Mouse (Mus musculus) hindbrain, embryonic 14.5 days (tissue): Measurements from ENCODE around the gene Diras2. TPM values are rescaled to one million over a fixed set of nuclear protein-coding genes. Genes with fewer than 3 reads are reported as not detected.

Source experiments
- ATAC-seq: fragments of 200-750 bp; cut with Nextera tagmentation; 2 replicates; pipeline ENCODE4 v1.8.0; 2017; ENCODE audit warnings: moderate number of reproducible peaks, mild to moderate bottlenecking, moderate TSS enrichment, moderate library complexity; ENCODE audit not compliant: low FRiP score
- DNase-seq: peaks from one replicate; pipeline ENCODE4 v3.0.0-alpha.2; 2015; ENCODE audit warnings: low spot score
- H3K27ac ChIP-seq: fragments of 300-500 bp; sonication (generic); 2 replicates; pipeline ENCODE4 v1.5.1; 2014; ENCODE audit warnings: mild to moderate bottlenecking, moderate library complexity
- H3K27me3 ChIP-seq: fragments of 300-500 bp; sonication (generic); 2 replicates; pipeline ENCODE4 v1.6.1; 2014; ENCODE audit warnings: mild to moderate bottlenecking, low read length, mixed read lengths; ENCODE audit not compliant: control insufficient read depth, insufficient read depth
- H3K36me3 ChIP-seq: fragments of 300-500 bp; sonication (generic); replicated peaks from 2 replicates; pipeline ENCODE4 v1.6.1; 2014; ENCODE audit not compliant: control insufficient read depth, insufficient read depth
- H3K4me1 ChIP-seq: fragments of 300-500 bp; sonication (generic); replicated peaks from 2 replicates; pipeline ENCODE4 v1.6.1; 2014; ENCODE audit warnings: antibody characterized with exemption, low read length, mixed read lengths; ENCODE audit not compliant: control insufficient read depth, insufficient read depth
- H3K4me2 ChIP-seq: fragments of 300-500 bp; sonication (generic); replicated peaks from 2 replicates; pipeline ENCODE4 v1.6.1; 2014; ENCODE audit warnings: mild to moderate bottlenecking, moderate library complexity
- H3K4me3 ChIP-seq: fragments of 300-500 bp; sonication (generic); replicated peaks from 2 replicates; pipeline ENCODE4 v1.5.1; 2014; ENCODE audit warnings: mild to moderate bottlenecking, low read length
- H3K9ac ChIP-seq: fragments of 300-500 bp; sonication (generic); 2 replicates; pipeline ENCODE4 v1.6.1; 2014
- H3K9me3 ChIP-seq: fragments of 300-500 bp; sonication (generic); 2 replicates; pipeline ENCODE4 v1.6.1; 2016; ENCODE audit warnings: low read length; ENCODE audit not compliant: control insufficient read depth
- WGBS: fragments of 180-500 bp; shearing (Covaris S2); extraction: QIAGEN DNeasy Blood & Tissue Kit; methylation state at CpG from one replicate; pipeline ENCODE4 v1.1.7; 2014; 5-methylcytosine and 5-hydroxymethylcytosine counted together
- polyA plus RNA-seq: library from polyadenylated mRNA; unstranded; fragments of >200 nt; fragmentation: Nextera tagmentation; extraction: Ambion mirVana; gene quantifications from 2 replicates; pipeline ENCODE4 v1.2.1, GENCODE M21; 2014

The Diras2 gene
- polyA plus RNA-seq = 4.0 and 4.9 TPM in 2 replicates

DNA sequence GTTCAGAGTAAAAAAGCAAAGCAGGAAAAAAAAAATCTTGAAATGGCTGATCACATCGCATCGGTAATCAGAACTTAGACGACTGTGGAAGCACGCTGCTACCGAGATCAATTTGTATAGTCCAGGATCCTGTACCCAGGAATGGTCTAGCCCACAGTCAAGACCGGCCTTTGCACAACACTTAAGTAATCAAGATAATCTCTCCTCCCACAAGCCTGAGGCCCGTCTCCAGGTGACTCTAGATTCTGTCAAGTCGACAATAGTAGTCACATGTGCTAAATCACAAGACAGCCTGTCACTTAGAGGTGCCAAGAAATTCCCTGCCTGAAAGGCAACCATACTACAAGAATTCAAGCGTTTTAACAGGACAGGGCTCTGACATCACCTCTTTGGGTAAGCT is at the start of gene Diras2:
Gene Diras2, minus strand, starts transcription at position 159 of the 400 bp plus-strand sequence.
- H3K4me3 ChIP-seq = peak within 1 kb of the TSS; percentile 51
- H3K4me1 ChIP-seq = 0 out of 2 replicates have a peak, but pooled peaks cover 4% of the 10 kb centered on the region
- WGBS = 62% methylated on average over 9 of the region's 9 CpGs
- peak within 1 kb of the TSS; percentile 88 for H3K27ac ChIP-seq
- DNase-seq = no peak
- peak within 1 kb of the TSS; percentile 85 for H3K4me2 ChIP-seq
- no peaks in the 10 kb centered on the region for H3K9me3 ChIP-seq
- no peak for ATAC-seq
- peak within 1 kb of the TSS; percentile 76 for H3K9ac ChIP-seq
- H3K36me3 ChIP-seq = no peaks in the 10 kb centered on the region
- 0 out of 2 replicates have a peak, but pooled peaks cover 3% of the 10 kb centered on the region for H3K27me3 ChIP-seq

GRCm38 (mm10) chr13:52578776-52579175 is 47.7 kb upstream of the Diras2 start:
- no peak overlapping the region for H3K4me3 ChIP-seq
- H3K27ac ChIP-seq = no peak overlapping the region
- WGBS = 75% methylated on average over 2 of the region's 2 CpGs
- no peaks in the 10 kb centered on the region for H3K36me3 ChIP-seq
- DNase-seq = no peak
- no peak for ATAC-seq
- no peak overlapping the region for H3K9ac ChIP-seq
- H3K27me3 ChIP-seq = peaks cover 15% of the 10 kb centered on the region
- no peak overlapping the region for H3K4me2 ChIP-seq
- 0 out of 2 replicates have a peak, but pooled peaks cover 5% of the 10 kb centered on the region for H3K4me1 ChIP-seq
- H3K9me3 ChIP-seq = no peaks in the 10 kb centered on the region

- Histone ChIP-seq H3K9me3 (no peaks in the 10 kb centered on the region), H3K9ac (no peak overlapping the region), H3K27me3 (peaks cover 7% of the 10 kb centered on the region), H3K4me3 (no peak overlapping the region), H3K4me1 (0 out of 2 replicates have a peak, but pooled peaks cover 2% of the 10 kb centered on the region), H3K27ac (no peak overlapping the region), H3K36me3 (no peaks in the 10 kb centered on the region), H3K4me2 (no peak overlapping the region)
- 21% methylated on average over 4 of the region's 4 CpGs for WGBS
- no peak for DNase-seq
- ATAC-seq = no peak
These were observed 46.9 kb upstream of the Diras2 start for GRCm38 (mm10) chr13:52577939-52578338.

DNA sequence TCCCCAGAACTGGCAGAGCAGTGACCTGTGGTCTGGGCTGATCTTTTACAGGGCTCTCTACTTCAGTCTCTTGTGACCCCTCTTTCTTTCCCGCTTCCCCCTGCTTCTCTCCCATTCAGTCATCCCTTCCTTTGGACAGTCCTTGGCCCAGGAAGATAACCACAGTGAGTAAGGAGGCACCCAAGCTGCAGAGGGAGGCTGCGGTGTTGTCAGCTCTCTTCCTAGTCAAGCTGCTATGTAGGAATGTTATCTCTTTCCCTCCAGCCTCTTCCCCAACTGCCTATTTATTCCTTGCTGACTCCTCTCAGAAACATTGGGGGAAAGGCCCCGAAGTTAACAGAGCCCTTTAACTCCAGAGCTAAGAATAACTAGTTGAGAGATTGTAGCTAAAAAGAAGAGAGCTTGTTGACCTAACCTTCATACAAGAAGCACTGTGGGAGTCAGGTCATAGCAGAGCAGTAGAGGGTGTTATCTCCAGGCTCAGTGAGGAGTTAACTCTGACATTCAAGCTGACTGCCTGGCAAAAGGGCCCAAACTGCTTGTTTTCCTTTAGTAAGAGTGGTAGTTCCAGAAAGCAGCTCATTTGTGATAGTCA is 46.3 kb upstream of the Diras2 start:
- WGBS = 70% methylated on average over 3 of the region's 3 CpGs
- no peaks in the 10 kb centered on the region for H3K4me1 ChIP-seq
- H3K27ac ChIP-seq = no peak overlapping the region
- ATAC-seq = no peak
- no peak for DNase-seq
- no peak overlapping the region for H3K4me2 ChIP-seq
- H3K36me3 ChIP-seq = no peaks in the 10 kb centered on the region
- H3K9me3 ChIP-seq = no peaks in the 10 kb centered on the region
- H3K27me3 ChIP-seq = peaks cover 2% of the 10 kb centered on the region; the same call in 1 of the 2 replicates
- H3K4me3 ChIP-seq = no peak overlapping the region
- H3K9ac ChIP-seq = no peak overlapping the region

- H3K4me2 ChIP-seq = no peak overlapping the region
- H3K27me3 ChIP-seq = no peaks in the 10 kb centered on the region
- ATAC-seq = no peak
- H3K27ac ChIP-seq = no peak overlapping the region
- H3K36me3 ChIP-seq = no peaks in the 10 kb centered on the region
- no peak overlapping the region for H3K4me3 ChIP-seq
- H3K4me1 ChIP-seq = no peaks in the 10 kb centered on the region
- 63% methylated on average over 10 of the region's 10 CpGs for WGBS
- H3K9me3 ChIP-seq = no peaks in the 10 kb centered on the region
- no peak for DNase-seq
- H3K9ac ChIP-seq = no peak overlapping the region
These were observed 45.8 kb upstream of the Diras2 start for GRCm38 (mm10) chr13:52576841-52577240.

DNA sequence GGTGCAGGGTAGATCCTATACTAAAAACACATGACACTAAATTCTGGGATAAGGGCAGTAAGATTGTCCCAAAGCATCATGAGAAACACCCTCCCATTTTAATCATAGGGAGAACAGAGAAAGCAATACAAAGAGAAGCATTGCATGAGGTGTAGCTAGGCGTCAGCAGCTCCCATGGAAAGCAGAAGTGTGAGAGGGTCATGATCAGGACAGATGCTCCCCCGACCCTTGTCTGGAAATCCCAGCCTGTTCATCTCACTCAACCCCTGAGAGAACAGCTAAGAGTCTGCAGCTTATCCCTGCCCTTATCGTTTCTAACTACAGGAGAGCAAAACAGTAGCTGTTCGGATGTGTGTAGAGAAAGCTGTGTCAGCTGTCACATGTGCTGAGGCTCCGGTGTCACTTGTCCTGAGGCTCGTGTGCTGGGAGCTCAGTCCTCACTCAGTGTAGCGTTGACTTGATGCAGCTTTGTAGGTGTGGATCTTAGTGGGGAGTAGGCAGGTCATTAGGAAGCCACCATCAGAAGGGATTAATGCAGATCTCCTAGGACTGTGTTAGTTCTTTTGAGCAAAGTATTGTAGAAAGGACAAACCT is 45.0 kb upstream of the Diras2 start:
- H3K27ac ChIP-seq = no peak overlapping the region
- H3K4me3 ChIP-seq = no peak overlapping the region
- 65% methylated on average over 7 of the region's 7 CpGs for WGBS
- no peaks in the 10 kb centered on the region for H3K27me3 ChIP-seq
- no peaks in the 10 kb centered on the region for H3K9me3 ChIP-seq
- no peak for DNase-seq
- no peak overlapping the region for H3K4me2 ChIP-seq
- H3K36me3 ChIP-seq = no peaks in the 10 kb centered on the region
- H3K4me1 ChIP-seq = no peaks in the 10 kb centered on the region
- no peak for ATAC-seq
- no peak overlapping the region for H3K9ac ChIP-seq

GRCm38 (mm10) chr13:52575483-52575882 is 44.4 kb upstream of the Diras2 start:
- Histone ChIP-seq H3K4me3 (no peak overlapping the region), H3K4me2 (no peak overlapping the region), H3K9me3 (no peaks in the 10 kb centered on the region), H3K36me3 (no peaks in the 10 kb centered on the region), H3K9ac (no peak overlapping the region), H3K27ac (no peak overlapping the region), H3K27me3 (no peaks in the 10 kb centered on the region), H3K4me1 (no peaks in the 10 kb centered on the region)
- no peak for DNase-seq
- no peak for ATAC-seq
- 88% methylated on average over 6 of the region's 6 CpGs for WGBS

GRCm38 (mm10) chr13:52574311-52574710 is 43.2 kb upstream of the Diras2 start:
- H3K4me2 ChIP-seq = no peak overlapping the region
- WGBS = 94% methylated on average over 2 of the region's 2 CpGs
- no peak for ATAC-seq

GRCm38 (mm10) chr13:52572451-52573446 is 41.7 kb upstream of the Diras2 start:
- ATAC-seq = no peak
- Histone ChIP-seq H3K27me3 (no peaks in the 10 kb centered on the region), H3K4me3 (no peak overlapping the region), H3K36me3 (no peaks in the 10 kb centered on the region), H3K4me1 (no peaks in the 10 kb centered on the region), H3K4me2 (no peak overlapping the region), H3K9ac (no peak overlapping the region), H3K9me3 (no peaks in the 10 kb centered on the region), H3K27ac (no peak overlapping the region)
- 85% methylated on average over 9 of the region's 9 CpGs for WGBS
- no peak for DNase-seq

More at GRCm38 (mm10) chr13:52574311-52574710, 43.2 kb upstream of the Diras2 start:
- Histone ChIP-seq H3K27me3 (no peaks in the 10 kb centered on the region), H3K9me3 (no peaks in the 10 kb centered on the region), H3K4me1 (no peaks in the 10 kb centered on the region), H3K27ac (no peak overlapping the region), H3K4me3 (no peak overlapping the region), H3K36me3 (no peaks in the 10 kb centered on the region), H3K9ac (no peak overlapping the region)
- no peak for DNase-seq
